Mouse (Mus musculus) ovary, adult 2 months (tissue): Measurements from ENCODE around the gene Chchd5. TPM values are rescaled to one million over a fixed set of nuclear protein-coding genes. Genes with fewer than 3 reads are reported as not detected.

ENCODE experiments used
- polyA plus RNA-seq: library from polyadenylated mRNA; depleted of rRNA; stranded (reverse); fragments of >200 nt; gene quantifications from 2 replicates; pipeline ENCODE4 v1.2.3, GENCODE M21; 2012; rRNA removed

The Chchd5 gene
- 40.4 and 54.3 TPM in 2 replicates for polyA plus RNA-seq

GRCm38 (mm10) chr2:129129412-129129929 lies at the start of gene Chchd5:
Chchd5 (plus strand) TSS chr2:129129700.

GRCm38 (mm10) chr2:129100784-129101310 lies 28.7 kb upstream of the Chchd5 start, which contains the start of gene Polr1b:
Polr1b (plus strand) TSS chr2:129100995.

Other genes with a start within 250 kb of the Chchd5 start
- gene Zc3h8, start 185.6 kb upstream of the Chchd5 start, polyA plus RNA-seq: 1.3 and 1.4 TPM in 2 replicates
- 1.5 and 1.6 TPM in 2 replicates for gene Zc3h6, start 162.3 kb upstream of the Chchd5 start, polyA plus RNA-seq
- 6.0 and 6.2 TPM in 2 replicates for gene Gm10762, start 162.0 kb upstream of the Chchd5 start, polyA plus RNA-seq
- 0.26 and 0.28 TPM in 2 replicates for gene Vinac1, start 81.5 kb upstream of the Chchd5 start, polyA plus RNA-seq
- 10.4 and 11.3 TPM in 2 replicates for gene Ttl, start 63.8 kb upstream of the Chchd5 start, polyA plus RNA-seq
- gene Polr1b, start 28.7 kb upstream of the Chchd5 start, polyA plus RNA-seq: 25.6 and 30.9 TPM in 2 replicates
- gene Slc20a1, start 69.1 kb downstream of the Chchd5 start, polyA plus RNA-seq: 18.1 and 23.5 TPM in 2 replicates
- 0.40 and 0.61 TPM in 2 replicates for gene Ckap2l, start 167.5 kb downstream of the Chchd5 start, polyA plus RNA-seq
- gene Il1a, start 180.3 kb downstream of the Chchd5 start, polyA plus RNA-seq: 0.17 TPM in 1 of 2 replicates, not detected in the other
- gene Il1b, start 241.4 kb downstream of the Chchd5 start, polyA plus RNA-seq: 0.31 and 0.57 TPM in 2 replicates